13 mouse cellular contexts compared by ENCODE assay signal in the genomic region with DNA sequence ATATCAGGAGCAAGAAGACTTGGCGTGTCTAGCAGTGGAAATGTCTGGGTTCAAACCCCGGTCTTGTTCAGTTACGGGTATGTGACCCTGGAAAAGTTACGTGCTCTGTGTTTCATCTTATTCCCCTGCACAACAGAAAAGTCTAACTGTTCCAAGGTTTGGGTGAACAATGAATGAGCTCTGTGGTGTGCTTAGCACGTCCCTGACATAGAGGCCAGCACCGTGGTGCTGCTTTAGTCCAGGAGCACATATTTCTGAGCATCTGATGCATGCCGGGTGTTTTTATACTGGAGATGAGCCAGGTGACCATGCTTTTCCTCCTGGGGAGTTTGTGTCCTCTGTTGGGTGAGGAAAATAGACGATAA.
DNase-seq lines count a peak whose midpoint lies in the region; ATAC-seq and TF ChIP-seq lines count a peak whose summit lies in the region.
"Had no signal": no experiment of that assay in that cellular context is flagged by ENCODE, and none has a peak within 500 bp of the region (broad histone marks: within the 10 kb centered on the region; RNA-seq: fewer than 3 reads in every experiment).

No protein-coding gene starts in this region.

- no peak overlapping the region for H3K9ac ChIP-seq in forebrain, embryonic 15.5 days (replicated peaks)
- no peak overlapping the region for H3K9ac ChIP-seq in heart, embryonic 15.5 days
- no peak overlapping the region for H3K9ac ChIP-seq in limb, embryonic 15.5 days
- H3K9ac ChIP-seq in stomach, embryonic 14.5 days (replicated peaks; ENCODE audit: low read depth, low read length): no peak overlapping the region
- no peak overlapping the region for H3K9ac ChIP-seq in stomach, postnatal 0 days (ENCODE audit: low read length)
- H3K9ac ChIP-seq: limb, embryonic 12.5 days had no signal

- H3K4me2 ChIP-seq in forebrain, embryonic 15.5 days (replicated peaks): no peak overlapping the region
- no peak overlapping the region for H3K4me2 ChIP-seq in heart, embryonic 15.5 days
- no peak overlapping the region for H3K4me2 ChIP-seq in limb, embryonic 15.5 days
- no peak overlapping the region for H3K4me2 ChIP-seq in stomach, embryonic 14.5 days (replicated peaks; ENCODE audit: low read depth, low read length)
- H3K4me2 ChIP-seq in stomach, postnatal 0 days (replicated peaks; ENCODE audit: low read depth): no peak overlapping the region
- H3K4me2 ChIP-seq: limb, embryonic 12.5 days had no signal

- intact Hi-C loops in heart, postnatal 36 days (cut with DNase I): loop anchor here (5.0 kb wide), 1 partner anchor 34 kb away; no protein-coding TSS in a partner anchor

- no peak for ATAC-seq in forebrain, embryonic 15.5 days (replicated peaks)
- no peak for ATAC-seq in heart, embryonic 15.5 days (replicated peaks; ENCODE audit: insufficient number of reproducible peaks, insufficient read depth, low FRiP score, low read depth)
- ATAC-seq in limb, embryonic 15.5 days (ENCODE audit: insufficient number of reproducible peaks, low FRiP score, low TSS enrichment, low read depth): no peak
- no peak for ATAC-seq in stomach, embryonic 14.5 days (ENCODE audit: insufficient number of reproducible peaks, insufficient read depth, low FRiP score, low read depth)
- ATAC-seq in stomach, postnatal 0 days (ENCODE audit: low FRiP score, low TSS enrichment): no peak; the same call in 1 of the 2 replicates
- ATAC-seq: Patski had no signal

- 0 out of 2 replicates have a peak overlapping the region, but pooled peaks have one; percentile 26 for H3K27ac ChIP-seq in forebrain, embryonic 10.5 days
- no peak overlapping the region for H3K27ac ChIP-seq in forebrain, embryonic 15.5 days (replicated peaks)
- H3K27ac ChIP-seq in heart, embryonic 15.5 days: peak overlapping the region; percentile 76
- 0 out of 2 replicates have a peak overlapping the region, but pooled peaks have one; percentile 3 for H3K27ac ChIP-seq in limb, embryonic 15.5 days
- no peak overlapping the region for H3K27ac ChIP-seq in limb, embryonic 10.5 days
- peak overlapping the region; percentile 72; the same call in 1 of the 2 replicates for H3K27ac ChIP-seq in stomach, embryonic 14.5 days (ENCODE audit: low read length)
- no peak overlapping the region for H3K27ac ChIP-seq in stomach, postnatal 0 days (replicated peaks)
- H3K27ac ChIP-seq: limb, embryonic 12.5 days had no signal

- no peak for TF ChIP-seq CTCF in stomach, postnatal 0 days (IDR thresholded peaks at IDR 0.05; ENCODE audit: low read depth)

- 79% methylated on average over 8 of the region's 8 CpGs for WGBS in forebrain, embryonic 10.5 days
- 72% methylated on average over 8 of the region's 8 CpGs for WGBS in forebrain, embryonic 15.5 days
- WGBS in heart, embryonic 15.5 days: 65% methylated on average over 8 of the region's 8 CpGs
- WGBS in limb, embryonic 15.5 days: 79% methylated on average over 8 of the region's 8 CpGs
- WGBS in limb, embryonic 10.5 days: 89% methylated on average over 8 of the region's 8 CpGs
- WGBS in stomach, embryonic 14.5 days: 67% methylated on average over 8 of the region's 8 CpGs
- 50% methylated on average over 8 of the region's 8 CpGs for WGBS in stomach, postnatal 0 days

- peaks cover 20% of the 10 kb centered on the region for H3K4me1 ChIP-seq in forebrain, embryonic 10.5 days
- peaks cover 12% of the 10 kb centered on the region for H3K4me1 ChIP-seq in forebrain, embryonic 15.5 days
- H3K4me1 ChIP-seq in heart, embryonic 15.5 days (replicated peaks): peaks cover 21% of the 10 kb centered on the region
- peaks cover 3% of the 10 kb centered on the region; the same call in 1 of the 2 replicates for H3K4me1 ChIP-seq in limb, embryonic 15.5 days
- H3K4me1 ChIP-seq in limb, embryonic 10.5 days: peaks cover 10% of the 10 kb centered on the region
- H3K4me1 ChIP-seq in stomach, embryonic 14.5 days (ENCODE audit: control insufficient read depth, insufficient read depth, low read length): peaks cover 9% of the 10 kb centered on the region; the same call in 1 of the 2 replicates
- 0 out of 2 replicates have a peak, but pooled peaks cover 2% of the 10 kb centered on the region for H3K4me1 ChIP-seq in stomach, postnatal 0 days (replicated peaks; ENCODE audit: control insufficient read depth, insufficient read depth)

- no peaks in the 10 kb centered on the region for H3K27me3 ChIP-seq in forebrain, embryonic 10.5 days (ENCODE audit: poor library complexity, severe bottlenecking)
- no peaks in the 10 kb centered on the region for H3K27me3 ChIP-seq in forebrain, embryonic 15.5 days
- no peaks in the 10 kb centered on the region for H3K27me3 ChIP-seq in heart, embryonic 15.5 days
- no peaks in the 10 kb centered on the region for H3K27me3 ChIP-seq in limb, embryonic 15.5 days
- H3K27me3 ChIP-seq in limb, embryonic 10.5 days (ENCODE audit: low read depth, poor library complexity, severe bottlenecking): no peaks in the 10 kb centered on the region
- no peaks in the 10 kb centered on the region for H3K27me3 ChIP-seq in stomach, embryonic 14.5 days (ENCODE audit: control insufficient read depth, insufficient read depth, low read length)
- no peaks in the 10 kb centered on the region for H3K27me3 ChIP-seq in stomach, postnatal 0 days (ENCODE audit: control insufficient read depth, insufficient read depth, low read length)
- H3K27me3 ChIP-seq: Patski had no signal

- H3K4me3 ChIP-seq in forebrain, embryonic 10.5 days: no peak overlapping the region
- no peak overlapping the region for H3K4me3 ChIP-seq in forebrain, embryonic 15.5 days
- no peak overlapping the region for H3K4me3 ChIP-seq in heart, embryonic 15.5 days
- H3K4me3 ChIP-seq in limb, embryonic 15.5 days: no peak overlapping the region
- H3K4me3 ChIP-seq in limb, embryonic 10.5 days: no peak overlapping the region
- no peak overlapping the region for H3K4me3 ChIP-seq in stomach, embryonic 14.5 days (ENCODE audit: low read depth, low read length)
- H3K4me3 ChIP-seq in stomach, postnatal 0 days (ENCODE audit: low read depth, low read length): no peak overlapping the region
- H3K4me3 ChIP-seq: limb, embryonic 12.5 days had no signal

- H3K9me3 ChIP-seq in forebrain, embryonic 10.5 days: no peaks in the 10 kb centered on the region
- no peaks in the 10 kb centered on the region for H3K9me3 ChIP-seq in forebrain, embryonic 15.5 days
- H3K9me3 ChIP-seq in heart, embryonic 15.5 days (replicated peaks): no peaks in the 10 kb centered on the region
- H3K9me3 ChIP-seq in limb, embryonic 15.5 days: no peaks in the 10 kb centered on the region
- no peaks in the 10 kb centered on the region for H3K9me3 ChIP-seq in limb, embryonic 10.5 days (replicated peaks)
- no peaks in the 10 kb centered on the region; the same call in 1 of the 2 replicates for H3K9me3 ChIP-seq in stomach, embryonic 14.5 days (ENCODE audit: control insufficient read depth, low read depth, low read length)
- no peaks in the 10 kb centered on the region for H3K9me3 ChIP-seq in stomach, postnatal 0 days (ENCODE audit: control insufficient read depth, low read length)
- H3K9me3 ChIP-seq: limb, embryonic 12.5 days had no signal

- no peak for DNase-seq in forebrain, embryonic 10.5 days (ENCODE audit: extremely low spot score, low spot score)
- no peak for DNase-seq in heart, postnatal 36 days
- DNase-seq in limb, embryonic 10.5 days (ENCODE audit: low spot score): no peak
- DNase-seq in stomach, postnatal 0 days (ENCODE audit: low spot score): no peak
- DNase-seq: cerebellum, adult 11 months; gastrocnemius, postnatal 14 days; spleen, adult 18-20 months had no signal

- no peaks in the 10 kb centered on the region for H3K36me3 ChIP-seq in forebrain, embryonic 10.5 days (replicated peaks)
- H3K36me3 ChIP-seq in forebrain, embryonic 15.5 days: peaks cover 2% of the 10 kb centered on the region; the same call in 1 of the 2 replicates
- no peaks in the 10 kb centered on the region for H3K36me3 ChIP-seq in heart, embryonic 15.5 days
- H3K36me3 ChIP-seq in limb, embryonic 15.5 days: peaks cover 47% of the 10 kb centered on the region
- H3K36me3 ChIP-seq in limb, embryonic 10.5 days: peaks cover under 1% of the 10 kb centered on the region; the same call in 1 of the 2 replicates
- H3K36me3 ChIP-seq in stomach, embryonic 14.5 days (ENCODE audit: control insufficient read depth, insufficient read depth, low read length): peaks cover 5% of the 10 kb centered on the region; the same call in 1 of the 2 replicates
- H3K36me3 ChIP-seq in stomach, postnatal 0 days (ENCODE audit: control insufficient read depth, insufficient read depth, low read length): no peaks in the 10 kb centered on the region; the same call in none of the 2 replicates

- TF ChIP-seq EP300 in stomach, postnatal 0 days (optimal IDR thresholded peaks at IDR 0.05): no peak

Comparison
In these comparisons a context has a peak if more than half of its experiments do, and no peak if none do; other contexts are left out.
1. H3K27ac ChIP-seq: peak in forebrain, embryonic 10.5 days (single experiment), heart, embryonic 15.5 days (single experiment), limb, embryonic 15.5 days (single experiment) and stomach, embryonic 14.5 days (single experiment); none in forebrain, embryonic 15.5 days (single experiment), limb, embryonic 10.5 days (single experiment) and stomach, postnatal 0 days (single experiment).